Mouse (Mus musculus): ENCODE data around the gene Jade1.

DNA sequence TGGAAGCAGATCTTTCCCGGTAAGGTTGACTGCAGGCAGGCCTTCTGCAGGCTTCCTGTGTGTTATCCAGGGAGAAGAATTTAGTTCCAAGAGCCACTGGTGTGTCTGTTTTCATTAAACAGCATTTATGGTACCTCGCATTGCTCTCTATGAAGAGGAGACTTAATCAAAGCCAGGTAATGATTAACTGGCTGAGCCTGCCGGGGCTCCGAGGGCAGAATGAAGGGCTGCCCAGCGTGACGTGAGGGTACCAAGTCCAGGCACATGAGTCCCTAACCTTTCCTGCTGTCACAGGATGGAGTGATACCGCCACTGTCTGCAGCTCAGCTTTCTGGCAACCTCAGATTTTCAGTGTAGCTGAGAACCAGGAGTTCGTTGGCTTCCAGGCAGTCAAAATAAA is 25.9 kb downstream of the Jade1 start:
- TF ChIP-seq CTCF (conservative IDR thresholded peaks at IDR 0.05; ENCODE audit: low read length) (no peak), POU5F1 (IDR thresholded peaks at IDR 0.05; ENCODE audit: borderline replicate concordance, low read length) (no peak)

Data from E14TG2a.4 (cell line).